Mouse (Mus musculus): ENCODE data around the gene Myt1l.

Myt1l gene

GRCm38 (mm10) chr12:29652516-29652915 lies 124.3 kb downstream of the Myt1l start:
- Histone ChIP-seq H3K4me1 (replicated peaks; ENCODE audit: low read depth, low read length) (no peaks in the 10 kb centered on the region), H3K27me3 (ENCODE audit: insufficient read depth, low read length) (no peaks in the 10 kb centered on the region), H3K4me3 (replicated peaks; ENCODE audit: low read length) (no peak overlapping the region), H3K9me3 (ENCODE audit: low read length) (no peaks in the 10 kb centered on the region), H3K36me3 (ENCODE audit: insufficient read depth, low read length) (no peaks in the 10 kb centered on the region)
- no peak for TF ChIP-seq NANOG (IDR thresholded peaks at IDR 0.05; ENCODE audit: borderline replicate concordance, low read length)
- TF ChIP-seq CTCF (conservative IDR thresholded peaks at IDR 0.05; ENCODE audit: low read length) = no peak
- TF ChIP-seq POU5F1 (IDR thresholded peaks at IDR 0.05; ENCODE audit: borderline replicate concordance, low read length) = no peak

- Histone ChIP-seq H3K27me3 (ENCODE audit: insufficient read depth, low read length) (no peaks in the 10 kb centered on the region), H3K9me3 (ENCODE audit: low read length) (no peaks in the 10 kb centered on the region), H3K36me3 (ENCODE audit: insufficient read depth, low read length) (no peaks in the 10 kb centered on the region), H3K4me3 (replicated peaks; ENCODE audit: low read length) (no peak overlapping the region), H3K4me1 (replicated peaks; ENCODE audit: low read depth, low read length) (no peaks in the 10 kb centered on the region)
- no peak for TF ChIP-seq NANOG (IDR thresholded peaks at IDR 0.05; ENCODE audit: borderline replicate concordance, low read length)
- no peak for TF ChIP-seq CTCF (conservative IDR thresholded peaks at IDR 0.05; ENCODE audit: low read length)
- no peak for TF ChIP-seq POU5F1 (IDR thresholded peaks at IDR 0.05; ENCODE audit: borderline replicate concordance, low read length)
Measured at GRCm38 (mm10) chr12:29655197-29655632, 127.0 kb downstream of the Myt1l start.

- no peaks in the 10 kb centered on the region for H3K4me1 ChIP-seq (replicated peaks; ENCODE audit: low read depth, low read length)
- TF ChIP-seq POU5F1 (IDR thresholded peaks at IDR 0.05; ENCODE audit: borderline replicate concordance, low read length) (no peak), NANOG (IDR thresholded peaks at IDR 0.05; ENCODE audit: borderline replicate concordance, low read length) (no peak), CTCF (conservative IDR thresholded peaks at IDR 0.05; ENCODE audit: low read length) (no peak)
- no peaks in the 10 kb centered on the region for H3K27me3 ChIP-seq (ENCODE audit: insufficient read depth, low read length)
- no peak overlapping the region for H3K4me3 ChIP-seq (replicated peaks; ENCODE audit: low read length)
- H3K36me3 ChIP-seq (ENCODE audit: insufficient read depth, low read length) = no peaks in the 10 kb centered on the region
- no peaks in the 10 kb centered on the region for H3K9me3 ChIP-seq (ENCODE audit: low read length)
Measured at GRCm38 (mm10) chr12:29655673-29656072, 127.5 kb downstream of the Myt1l start.

- no peaks in the 10 kb centered on the region for H3K36me3 ChIP-seq (ENCODE audit: insufficient read depth, low read length)
- H3K4me1 ChIP-seq (replicated peaks; ENCODE audit: low read depth, low read length) = no peaks in the 10 kb centered on the region
- no peaks in the 10 kb centered on the region for H3K27me3 ChIP-seq (ENCODE audit: insufficient read depth, low read length)
- H3K4me3 ChIP-seq (replicated peaks; ENCODE audit: low read length) = no peak overlapping the region
- TF ChIP-seq NANOG (IDR thresholded peaks at IDR 0.05; ENCODE audit: borderline replicate concordance, low read length) (no peak), POU5F1 (IDR thresholded peaks at IDR 0.05; ENCODE audit: borderline replicate concordance, low read length) (no peak), CTCF (conservative IDR thresholded peaks at IDR 0.05; ENCODE audit: low read length) (no peak)
- H3K9me3 ChIP-seq (ENCODE audit: low read length) = no peaks in the 10 kb centered on the region
Measured at GRCm38 (mm10) chr12:29657061-29657460, 128.9 kb downstream of the Myt1l start.

- no peaks in the 10 kb centered on the region for H3K9me3 ChIP-seq (ENCODE audit: low read length)
- TF ChIP-seq NANOG (IDR thresholded peaks at IDR 0.05; ENCODE audit: borderline replicate concordance, low read length) (no peak), CTCF (conservative IDR thresholded peaks at IDR 0.05; ENCODE audit: low read length) (no peak), POU5F1 (IDR thresholded peaks at IDR 0.05; ENCODE audit: borderline replicate concordance, low read length) (no peak)
- H3K36me3 ChIP-seq (ENCODE audit: insufficient read depth, low read length) = no peaks in the 10 kb centered on the region
- H3K4me3 ChIP-seq (replicated peaks; ENCODE audit: low read length) = no peak overlapping the region
- H3K4me1 ChIP-seq (replicated peaks; ENCODE audit: low read depth, low read length) = no peaks in the 10 kb centered on the region
- H3K27me3 ChIP-seq (ENCODE audit: insufficient read depth, low read length) = no peaks in the 10 kb centered on the region
Measured at GRCm38 (mm10) chr12:29657870-29658269, 129.7 kb downstream of the Myt1l start.

GRCm38 (mm10) chr12:29671984-29672383 lies 143.8 kb downstream of the Myt1l start:
- Histone ChIP-seq H3K4me3 (replicated peaks; ENCODE audit: low read length) (no peak overlapping the region), H3K27me3 (ENCODE audit: insufficient read depth, low read length) (peaks cover 5% of the 10 kb centered on the region; the same call in 1 of the 2 replicates), H3K9me3 (ENCODE audit: low read length) (no peaks in the 10 kb centered on the region), H3K4me1 (replicated peaks; ENCODE audit: low read depth, low read length) (no peaks in the 10 kb centered on the region), H3K36me3 (ENCODE audit: insufficient read depth, low read length) (no peaks in the 10 kb centered on the region)
- no peak for TF ChIP-seq NANOG (IDR thresholded peaks at IDR 0.05; ENCODE audit: borderline replicate concordance, low read length)
- TF ChIP-seq CTCF (conservative IDR thresholded peaks at IDR 0.05; ENCODE audit: low read length) = no peak
- TF ChIP-seq POU5F1 (IDR thresholded peaks at IDR 0.05; ENCODE audit: borderline replicate concordance, low read length) = no peak

- Histone ChIP-seq H3K9me3 (ENCODE audit: low read length) (no peaks in the 10 kb centered on the region), H3K4me3 (replicated peaks; ENCODE audit: low read length) (no peak overlapping the region), H3K4me1 (replicated peaks; ENCODE audit: low read depth, low read length) (no peaks in the 10 kb centered on the region), H3K27me3 (ENCODE audit: insufficient read depth, low read length) (peaks cover 5% of the 10 kb centered on the region; the same call in 1 of the 2 replicates), H3K36me3 (ENCODE audit: insufficient read depth, low read length) (no peaks in the 10 kb centered on the region)
- TF ChIP-seq CTCF (conservative IDR thresholded peaks at IDR 0.05; ENCODE audit: low read length) = peak; percentile 25
- no peak for TF ChIP-seq NANOG (IDR thresholded peaks at IDR 0.05; ENCODE audit: borderline replicate concordance, low read length)
- TF ChIP-seq POU5F1 (IDR thresholded peaks at IDR 0.05; ENCODE audit: borderline replicate concordance, low read length) = no peak
Measured at GRCm38 (mm10) chr12:29675594-29676362, 147.6 kb downstream of the Myt1l start.

- TF ChIP-seq CTCF (conservative IDR thresholded peaks at IDR 0.05; ENCODE audit: low read length) (no peak), POU5F1 (IDR thresholded peaks at IDR 0.05; ENCODE audit: borderline replicate concordance, low read length) (no peak)
- Histone ChIP-seq H3K4me1 (replicated peaks; ENCODE audit: low read depth, low read length) (no peaks in the 10 kb centered on the region), H3K27me3 (ENCODE audit: insufficient read depth, low read length) (no peaks in the 10 kb centered on the region), H3K9me3 (ENCODE audit: low read length) (no peaks in the 10 kb centered on the region), H3K4me3 (replicated peaks; ENCODE audit: low read length) (no peak overlapping the region), H3K36me3 (ENCODE audit: insufficient read depth, low read length) (no peaks in the 10 kb centered on the region)
Measured at GRCm38 (mm10) chr12:29682384-29682783, 154.2 kb downstream of the Myt1l start.

- no peaks in the 10 kb centered on the region for H3K27me3 ChIP-seq (ENCODE audit: insufficient read depth, low read length)
- TF ChIP-seq CTCF (conservative IDR thresholded peaks at IDR 0.05; ENCODE audit: low read length) = no peak
- no peak for TF ChIP-seq POU5F1 (IDR thresholded peaks at IDR 0.05; ENCODE audit: borderline replicate concordance, low read length)
- TF ChIP-seq NANOG (IDR thresholded peaks at IDR 0.05; ENCODE audit: borderline replicate concordance, low read length) = no peak
Measured at GRCm38 (mm10) chr12:29682946-29683345, 154.8 kb downstream of the Myt1l start.

More at GRCm38 (mm10) chr12:29682946-29683345, 154.8 kb downstream of the Myt1l start:
- Histone ChIP-seq H3K36me3 (ENCODE audit: insufficient read depth, low read length) (no peaks in the 10 kb centered on the region), H3K4me3 (replicated peaks; ENCODE audit: low read length) (no peak overlapping the region), H3K9me3 (ENCODE audit: low read length) (no peaks in the 10 kb centered on the region), H3K4me1 (replicated peaks; ENCODE audit: low read depth, low read length) (no peaks in the 10 kb centered on the region)

Measured in E14TG2a.4 (cell line).